Mouse (Mus musculus): ENCODE results near the gene Tagap1.
A peak's percentile ranks its signal among the peaks of the same experiment; 100 is the strongest.
"Not testable (repeated sequence)": the region's sequence is repeated elsewhere in the genome, so short reads cannot be mapped to it uniquely, and the experiment has no call there.

Gene Tagap1

DNA sequence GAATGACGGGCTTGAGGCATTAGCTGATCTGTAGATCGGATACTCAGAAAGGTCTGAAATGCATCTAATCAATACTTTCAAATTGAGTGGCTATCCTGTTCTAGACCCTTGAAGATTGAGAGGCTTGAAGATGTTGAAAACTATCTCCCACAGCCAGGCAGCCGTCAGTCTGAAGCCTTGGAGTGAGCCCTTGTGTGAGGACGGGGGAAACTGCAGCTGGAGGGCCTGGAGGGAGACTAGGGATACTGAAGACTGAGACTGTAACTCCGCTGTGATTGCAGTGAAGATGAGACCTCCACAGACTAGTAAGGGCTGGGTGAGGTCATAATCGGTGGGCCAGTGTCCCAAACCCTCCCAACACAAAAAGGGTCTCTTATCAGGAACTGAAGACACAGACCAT, 1.4 kb upstream of the Tagap1 start:
- not testable (repeated sequence) for DNase-seq (ENCODE audit: low spot score in 2 of 2)

- not testable (repeated sequence) for DNase-seq (ENCODE audit: low spot score in 2 of 2)
Observed at GRCm38 (mm10) chr17:6961181-6962000, 435 bp upstream of the Tagap1 start.

- DNase-seq (ENCODE audit: low spot score in 2 of 2) = not testable (repeated sequence)
Observed at GRCm38 (mm10) chr17:6960349-6960748, 607 bp downstream of the Tagap1 start.

- DNase-seq (ENCODE audit: low spot score in 2 of 2) = not testable (repeated sequence)
Observed at GRCm38 (mm10) chr17:6959543-6960259, 1.3 kb downstream of the Tagap1 start.

DNA sequence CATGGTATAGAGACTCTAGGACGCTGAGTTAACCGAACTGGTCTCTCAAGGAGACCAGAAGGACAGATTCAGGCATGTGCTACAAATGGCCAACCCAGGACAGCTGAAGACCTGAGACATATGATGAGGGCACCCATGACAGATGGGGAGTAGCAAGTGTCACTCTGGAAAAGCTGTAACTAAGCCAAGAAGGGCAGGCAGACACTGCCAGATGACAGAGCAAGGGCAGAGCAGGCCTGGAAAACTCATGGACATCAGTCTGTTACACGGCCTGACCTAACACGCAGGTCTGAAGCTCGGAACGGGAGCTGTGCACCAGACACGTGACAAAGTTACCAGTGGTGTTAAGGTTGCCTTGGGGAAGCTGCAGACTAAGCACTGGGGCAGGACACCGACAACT, 2.1 kb downstream of the Tagap1 start:
- not testable (repeated sequence) for DNase-seq (ENCODE audit: low spot score in 2 of 2)

DNA sequence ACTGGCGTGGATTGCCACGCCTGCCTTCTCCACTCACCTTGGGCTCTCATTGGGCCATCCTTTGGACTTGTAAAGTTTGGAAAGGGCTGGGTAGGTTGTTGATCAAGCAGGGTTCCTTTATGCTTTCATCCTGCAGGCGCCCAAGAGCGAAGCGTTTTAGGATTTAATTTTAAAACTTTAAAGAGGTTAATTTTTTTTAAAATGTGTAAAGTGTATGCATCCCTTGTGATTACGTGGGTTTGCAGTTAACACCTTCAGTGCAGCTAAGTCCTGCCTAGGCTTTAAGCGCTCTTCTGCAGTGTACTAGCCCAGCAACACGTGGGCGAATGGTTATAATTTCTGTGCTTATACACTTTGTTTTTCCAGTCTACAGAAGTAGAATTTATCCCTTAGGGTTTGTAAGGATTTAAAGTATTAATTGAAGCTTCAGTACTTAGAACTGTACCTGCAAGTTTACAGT, 12.2 kb downstream of the Tagap1 start:
- DNase-seq (ENCODE audit: low spot score in 2 of 2) = not testable (repeated sequence)

GRCm38 (mm10) chr17:6947984-6948768, 12.8 kb downstream of the Tagap1 start, which contains the start of gene Rsph3b:
Gene Rsph3b (minus strand): TSS chr17:6948682.
- peak; percentile 61 to 82 for DNase-seq (ENCODE audit: low spot score in 2 of 2)

DNA sequence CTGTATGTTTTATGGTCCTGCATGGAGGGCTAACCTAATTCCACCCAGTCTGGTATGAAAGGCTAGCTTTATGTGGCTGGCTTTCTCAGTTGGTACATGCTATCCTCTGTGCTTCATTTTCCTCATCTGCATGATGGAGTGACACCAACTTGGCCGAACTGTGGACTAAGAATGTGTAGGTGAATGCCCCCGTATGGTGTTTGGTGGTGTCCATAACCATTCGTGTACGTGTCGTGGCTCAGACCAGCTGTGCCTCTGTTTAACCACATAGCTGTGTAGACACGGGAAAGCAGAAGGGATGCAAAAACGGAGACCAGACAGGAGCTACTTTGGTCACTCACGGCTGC, 13.3 kb downstream of the Tagap1 start:
- DNase-seq (ENCODE audit: low spot score in 2 of 2) = not testable (repeated sequence)

DNA sequence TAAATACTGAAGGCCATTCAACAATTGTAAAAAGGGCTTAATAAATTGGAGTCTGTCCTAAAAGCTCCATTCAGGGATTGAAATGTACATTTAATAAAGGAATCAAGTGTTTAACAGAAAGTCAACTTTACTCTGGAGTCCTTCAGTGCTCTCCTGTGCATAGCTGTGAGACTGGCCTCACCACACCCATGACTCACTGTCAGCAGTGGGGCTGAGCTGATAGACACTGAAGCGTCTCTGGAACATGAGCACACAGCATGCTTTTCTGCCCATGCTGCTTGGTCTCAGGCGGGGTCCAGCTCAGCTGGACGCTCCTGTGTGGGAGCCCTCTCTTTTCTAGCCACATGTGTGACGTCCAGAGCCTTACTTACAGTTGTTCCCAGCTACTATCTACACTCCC, 18.4 kb downstream of the Tagap1 start:
- not testable (repeated sequence) for DNase-seq (ENCODE audit: low spot score in 2 of 2)

DNA sequence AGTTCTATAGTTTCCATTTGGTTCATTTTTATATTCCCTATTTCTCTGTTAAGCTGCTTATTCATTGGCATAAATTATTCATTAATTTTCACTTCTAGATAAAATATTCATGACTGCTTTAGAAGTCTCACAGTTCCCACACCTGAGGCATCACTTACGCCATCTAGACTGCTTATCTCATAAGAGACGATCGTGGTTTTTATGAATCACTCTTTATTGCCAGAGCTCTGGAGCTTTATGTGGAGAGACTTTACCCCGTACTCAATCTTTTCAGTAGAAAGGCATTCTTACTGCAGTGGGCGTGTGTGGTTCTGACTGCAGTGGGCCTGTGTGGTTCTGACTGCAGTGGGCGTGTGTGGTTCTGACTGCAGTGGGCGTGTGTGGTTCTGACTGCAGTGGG, 29.3 kb downstream of the Tagap1 start:
- not testable (repeated sequence) for DNase-seq (ENCODE audit: low spot score in 2 of 2)

GRCm38 (mm10) chr17:6920351-6920894, 40.5 kb downstream of the Tagap1 start:
- not testable (repeated sequence) for DNase-seq (ENCODE audit: low spot score in 2 of 2)

DNA sequence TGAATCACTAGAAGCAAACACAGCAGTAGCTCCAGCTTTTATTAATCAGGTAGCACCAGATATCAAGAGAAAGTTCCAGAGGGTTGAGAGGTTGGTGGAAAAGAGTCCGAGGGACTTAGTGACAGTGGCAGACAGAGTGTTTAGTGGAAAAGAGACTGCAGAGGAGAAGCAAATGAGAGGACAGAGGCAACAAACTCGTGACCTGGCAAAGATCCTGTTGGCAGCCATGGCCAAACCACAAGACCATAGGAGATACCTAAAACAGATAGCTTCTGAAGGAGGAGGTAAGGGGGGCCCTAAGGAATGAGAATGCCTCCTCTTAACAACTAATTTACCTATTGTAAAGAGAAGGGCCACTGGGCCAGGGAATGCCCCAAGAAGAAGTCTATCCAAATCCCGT, 41.6 kb downstream of the Tagap1 start:
- not testable (repeated sequence) for DNase-seq (ENCODE audit: low spot score in 2 of 2)

GRCm38 (mm10) chr17:6915282-6915681, 45.7 kb downstream of the Tagap1 start:
- DNase-seq (ENCODE audit: low spot score in 2 of 2) = not testable (repeated sequence)

GRCm38 (mm10) chr17:6914066-6914465, 46.9 kb downstream of the Tagap1 start:
- not testable (repeated sequence) for DNase-seq (ENCODE audit: low spot score in 2 of 2)

All from cerebellum, postnatal 4 days (tissue).